Mouse (Mus musculus) MEL (cell line): Measurements from ENCODE around the gene M6pr.

Experiments
- ETS1 ChIP-seq: IDR thresholded peaks from 2 replicates; pipeline ENCODE4 v1.6.1; 2012; ENCODE audit warnings: low read depth, mild to moderate bottlenecking, inconsistent platforms, low read length, improper control_type of control experiment, moderate library complexity
- USF1 ChIP-seq: IDR thresholded peaks from 2 replicates; pipeline ENCODE4 v1.6.1; 2014; ENCODE audit warnings: low read depth, mild to moderate bottlenecking, inconsistent platforms, low read length, improper control_type of control experiment, moderate library complexity

GRCm38 (mm10) chr6:122294290-122294689, 14.2 kb upstream of the M6pr start:
- TF ChIP-seq USF1 (no peak), ETS1 (no peak)
